Mouse (Mus musculus): ENCODE data around the gene Tor4a. TPM values are rescaled to one million over a fixed set of nuclear protein-coding genes. Genes with fewer than 3 reads are reported as not detected.

The Tor4a gene
- polyA plus RNA-seq, 1 experiment from 2014 or later, result 7.7 TPM

- WGBS, result 22% methylated on average over 2 of the region's 2 CpGs
- Histone ChIP-seq H3K4me3 (peak overlapping the region; percentile 62), H3K27me3 (ENCODE audit: insufficient read depth, poor library complexity, severe bottlenecking) (peaks cover 32% of the 10 kb centered on the region), H3K27ac (peak overlapping the region; percentile 79), H3K4me1 (peaks cover 48% of the 10 kb centered on the region), H3K9me3 (no peaks in the 10 kb centered on the region), H3K36me3 (peaks cover 33% of the 10 kb centered on the region)
- no peak for DNase-seq (ENCODE audit: low spot score)
Observed at GRCm38 (mm10) chr2:25197191-25197590, 505 bp upstream of the Tor4a start.

- Histone ChIP-seq H3K36me3 (peaks cover 16% of the 10 kb centered on the region), H3K4me1 (peaks cover 48% of the 10 kb centered on the region), H3K27ac (peak overlapping the region; percentile 79), H3K27me3 (ENCODE audit: insufficient read depth, poor library complexity, severe bottlenecking) (peaks cover 32% of the 10 kb centered on the region), H3K9me3 (no peaks in the 10 kb centered on the region), H3K4me3 (peak overlapping the region; percentile 62)
- WGBS, result 14% methylated on average over 55 of the region's 55 CpGs
- no peak for DNase-seq (ENCODE audit: low spot score)
Observed at GRCm38 (mm10) chr2:25195211-25196156, 1.2 kb downstream of the Tor4a start.

DNA sequence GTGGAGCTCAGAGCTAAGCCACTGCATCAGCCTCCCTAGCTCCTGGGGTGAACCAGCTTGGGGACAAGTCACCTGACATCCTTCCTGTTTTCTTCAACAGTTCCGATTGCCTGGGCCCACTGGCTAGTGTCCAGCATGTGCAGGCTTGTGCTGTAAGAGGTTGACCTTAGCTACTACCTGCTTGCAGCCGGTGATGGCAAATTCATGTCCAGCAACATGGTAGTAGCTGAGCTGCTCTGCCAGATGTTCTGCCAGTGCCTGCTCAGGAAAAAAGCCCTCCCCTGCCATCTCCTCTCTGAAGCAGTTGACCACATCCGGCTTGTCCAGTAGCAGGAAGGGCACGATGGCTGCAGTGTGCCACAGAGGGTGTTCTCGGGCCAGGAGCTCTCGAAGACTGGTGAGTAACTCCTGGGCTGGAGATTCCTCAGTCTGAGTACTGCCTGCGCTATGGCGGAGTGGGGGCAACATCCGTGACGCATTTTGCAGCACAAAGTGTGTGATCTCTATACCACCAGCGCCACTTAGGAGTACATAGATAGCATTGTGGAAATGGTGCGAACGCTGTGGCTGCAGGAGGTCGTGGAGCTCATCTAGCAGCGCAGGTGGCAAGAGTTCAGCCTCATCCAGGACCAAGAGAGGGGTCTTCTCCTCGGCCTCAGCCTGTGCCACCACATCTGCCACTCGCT, 2.1 kb downstream of the Tor4a start:
- peaks cover 8% of the 10 kb centered on the region for H3K36me3 ChIP-seq
- H3K27ac ChIP-seq, result 0 out of 2 replicates have a peak overlapping the region, but pooled peaks have one; percentile 79
- WGBS, result 77% methylated on average over 17 of the region's 17 CpGs
- DNase-seq (ENCODE audit: low spot score), result no peak
- H3K9me3 ChIP-seq, result no peaks in the 10 kb centered on the region
- H3K27me3 ChIP-seq (ENCODE audit: insufficient read depth, poor library complexity, severe bottlenecking), result peaks cover 32% of the 10 kb centered on the region
- H3K4me1 ChIP-seq, result peaks cover 48% of the 10 kb centered on the region
- H3K4me3 ChIP-seq, result 0 out of 2 replicates have a peak overlapping the region, but pooled peaks have one; percentile 2

- DNase-seq (ENCODE audit: low spot score), result no peak
- 0 out of 2 replicates have a peak overlapping the region, but pooled peaks have one; percentile 2 for H3K4me3 ChIP-seq
- H3K27ac ChIP-seq, result no peak overlapping the region
- H3K4me1 ChIP-seq, result peaks cover 48% of the 10 kb centered on the region
- H3K9me3 ChIP-seq, result no peaks in the 10 kb centered on the region
- peaks cover 32% of the 10 kb centered on the region for H3K27me3 ChIP-seq (ENCODE audit: insufficient read depth, poor library complexity, severe bottlenecking)
- peaks cover 2% of the 10 kb centered on the region for H3K36me3 ChIP-seq
- WGBS, result 68% methylated on average over 5 of the region's 5 CpGs
Observed at GRCm38 (mm10) chr2:25194006-25194405, 2.7 kb downstream of the Tor4a start.

- Histone ChIP-seq H3K4me3 (no peak overlapping the region; the same call in 1 of the 2 replicates), H3K27ac (no peak overlapping the region)
Observed at GRCm38 (mm10) chr2:25193330-25193770, 3.3 kb downstream of the Tor4a start.

DNA sequence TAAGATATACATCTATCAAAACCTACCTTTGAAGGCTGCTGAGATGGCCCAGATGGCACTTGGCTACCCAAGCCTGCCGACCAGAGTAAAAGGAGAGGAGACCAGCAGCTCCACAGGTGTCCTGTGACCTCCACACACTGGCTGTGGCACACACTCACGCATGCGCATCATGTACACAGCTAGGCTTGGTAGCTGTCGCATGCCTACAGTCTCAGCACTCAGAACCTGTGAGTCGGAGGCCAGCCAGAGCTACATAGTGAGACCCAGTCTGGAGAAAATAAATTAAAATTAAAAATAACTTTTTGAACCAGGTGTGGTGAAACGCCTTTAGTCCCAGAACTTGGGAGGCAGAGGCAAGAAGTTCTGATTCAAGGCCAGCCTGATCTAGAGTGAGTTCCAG, 8.8 kb downstream of the Tor4a start:
- WGBS, result 79% methylated on average over 6 of the region's 6 CpGs
- DNase-seq (ENCODE audit: low spot score), result no peak

More at GRCm38 (mm10) chr2:25193330-25193770, 3.3 kb downstream of the Tor4a start:
- Histone ChIP-seq H3K4me1 (peaks cover 48% of the 10 kb centered on the region), H3K36me3 (no peaks in the 10 kb centered on the region; the same call in 1 of the 2 replicates), H3K9me3 (no peaks in the 10 kb centered on the region), H3K27me3 (ENCODE audit: insufficient read depth, poor library complexity, severe bottlenecking) (peaks cover 32% of the 10 kb centered on the region)
- WGBS, result 3% methylated on average over 6 of the region's 6 CpGs
- DNase-seq (ENCODE audit: low spot score), result peak; percentile 91

GRCm38 (mm10) chr2:25186575-25186930, 10.1 kb downstream of the Tor4a start:
- Histone ChIP-seq H3K27me3 (ENCODE audit: insufficient read depth, poor library complexity, severe bottlenecking) (peaks cover 45% of the 10 kb centered on the region), H3K9me3 (no peaks in the 10 kb centered on the region), H3K36me3 (no peaks in the 10 kb centered on the region), H3K4me3 (peak overlapping the region; percentile 70), H3K27ac (peak overlapping the region; percentile 83; the same call in 1 of the 2 replicates), H3K4me1 (peaks cover 19% of the 10 kb centered on the region)
- WGBS, result 29% methylated on average over 5 of the region's 5 CpGs
- no peak for DNase-seq (ENCODE audit: low spot score)

More for the DNA sequence above, 8.8 kb downstream of the Tor4a start:
- no peak overlapping the region for H3K4me3 ChIP-seq
- H3K4me1 ChIP-seq, result peaks cover 12% of the 10 kb centered on the region
- H3K9me3 ChIP-seq, result no peaks in the 10 kb centered on the region
- peaks cover 39% of the 10 kb centered on the region for H3K27me3 ChIP-seq (ENCODE audit: insufficient read depth, poor library complexity, severe bottlenecking)
- H3K36me3 ChIP-seq, result no peaks in the 10 kb centered on the region
- no peak overlapping the region for H3K27ac ChIP-seq

DNA sequence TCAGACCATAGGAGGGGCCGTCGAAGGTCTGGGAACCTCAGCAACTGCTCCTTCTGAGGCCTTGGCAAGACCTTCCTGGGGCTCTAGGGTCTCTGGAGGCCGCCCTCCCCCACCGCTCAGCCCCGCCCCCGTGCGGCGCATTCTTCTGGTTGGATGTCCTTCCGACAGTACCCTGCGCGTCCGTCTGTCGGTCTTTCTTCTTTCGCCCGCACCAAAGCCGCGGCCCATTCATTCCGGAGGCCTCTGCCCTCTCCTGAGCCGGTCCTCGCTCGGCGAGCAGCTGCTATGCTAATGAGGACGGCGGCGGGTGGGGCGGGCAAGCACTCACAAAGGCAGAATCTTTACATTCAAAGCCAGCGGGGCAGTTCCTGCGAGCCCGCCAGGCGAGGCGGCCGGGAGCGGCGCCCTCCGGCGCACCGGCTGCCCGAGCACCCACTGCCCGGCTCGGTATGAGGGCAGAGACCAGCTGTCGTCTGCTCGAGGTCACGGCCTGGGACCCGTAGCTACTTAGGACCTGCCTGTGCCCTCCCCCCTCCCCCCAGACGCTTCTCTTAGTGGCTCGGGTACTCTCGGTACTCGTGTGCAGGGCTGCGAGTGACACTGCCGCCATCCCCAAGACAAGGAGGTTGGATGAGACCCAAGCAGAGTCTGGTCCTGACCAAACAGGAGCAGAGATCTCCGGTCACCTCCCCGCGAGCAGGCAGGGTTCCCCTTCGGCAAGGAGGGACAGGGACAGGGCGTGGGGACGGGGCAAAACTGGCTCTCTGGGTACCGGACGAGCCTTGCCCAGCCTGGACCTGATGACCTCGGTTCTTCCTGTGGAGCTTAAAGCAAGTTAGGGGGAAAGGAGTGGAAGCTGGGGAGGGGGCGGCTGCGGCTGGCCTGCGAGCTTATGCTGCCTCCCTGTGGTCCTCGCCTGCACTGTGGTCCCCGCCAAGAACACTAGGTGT, 10.8 kb downstream of the Tor4a start:
- Histone ChIP-seq H3K4me1 (peaks cover 25% of the 10 kb centered on the region), H3K9me3 (no peaks in the 10 kb centered on the region), H3K27ac (peak overlapping the region; percentile 83), H3K4me3 (peak overlapping the region; percentile 70), H3K27me3 (ENCODE audit: insufficient read depth, poor library complexity, severe bottlenecking) (peaks cover 51% of the 10 kb centered on the region), H3K36me3 (no peaks in the 10 kb centered on the region)
- DNase-seq (ENCODE audit: low spot score), result peak; percentile 87
- WGBS, result under 1% methylated on average over 64 of the region's 64 CpGs

DNA sequence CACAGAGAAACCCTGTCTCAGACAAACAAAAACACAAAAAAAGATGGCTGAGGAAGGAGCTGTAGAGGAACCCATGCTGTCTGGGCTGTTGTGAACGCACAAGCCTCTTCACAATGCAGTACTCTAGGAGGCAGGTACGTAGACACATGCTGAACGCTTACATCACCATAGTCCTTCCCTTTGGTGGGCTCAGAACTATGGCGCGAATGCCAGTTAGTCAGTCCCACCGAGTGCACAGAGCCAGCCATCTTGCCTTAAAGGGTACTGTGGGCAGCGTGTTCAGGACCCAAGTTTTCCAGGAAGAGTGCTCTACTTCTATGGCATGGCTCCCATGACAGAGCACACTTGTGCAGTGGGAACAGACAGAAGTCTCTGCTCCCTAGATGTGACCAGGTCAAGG, 12.2 kb downstream of the Tor4a start:
- Histone ChIP-seq H3K36me3 (no peaks in the 10 kb centered on the region), H3K27me3 (ENCODE audit: insufficient read depth, poor library complexity, severe bottlenecking) (peaks cover 61% of the 10 kb centered on the region), H3K27ac (no peak overlapping the region), H3K9me3 (no peaks in the 10 kb centered on the region), H3K4me1 (peaks cover 32% of the 10 kb centered on the region), H3K4me3 (no peak overlapping the region)
- 91% methylated on average over 7 of the region's 7 CpGs for WGBS
- no peak for DNase-seq (ENCODE audit: low spot score)

- H3K36me3 ChIP-seq, result no peaks in the 10 kb centered on the region
- no peak overlapping the region for H3K4me3 ChIP-seq
- no peaks in the 10 kb centered on the region for H3K9me3 ChIP-seq
- no peak overlapping the region for H3K27ac ChIP-seq
- H3K4me1 ChIP-seq, result peaks cover 38% of the 10 kb centered on the region
- H3K27me3 ChIP-seq (ENCODE audit: insufficient read depth, poor library complexity, severe bottlenecking), result peaks cover 73% of the 10 kb centered on the region
- DNase-seq (ENCODE audit: low spot score), result no peak
- WGBS, result 73% methylated on average over 2 of the region's 2 CpGs
Observed at GRCm38 (mm10) chr2:25183336-25183735, 13.3 kb downstream of the Tor4a start.

- H3K36me3 ChIP-seq, result no peaks in the 10 kb centered on the region
- peaks cover 79% of the 10 kb centered on the region for H3K27me3 ChIP-seq (ENCODE audit: insufficient read depth, poor library complexity, severe bottlenecking)
- H3K4me1 ChIP-seq, result peaks cover 45% of the 10 kb centered on the region
- no peak overlapping the region for H3K27ac ChIP-seq
- H3K9me3 ChIP-seq, result no peaks in the 10 kb centered on the region
- DNase-seq (ENCODE audit: low spot score), result no peak
- WGBS, result 25% methylated on average over 6 of the region's 6 CpGs
- peak overlapping the region; percentile 73; the same call in 1 of the 2 replicates for H3K4me3 ChIP-seq
Observed at GRCm38 (mm10) chr2:25182664-25183063, 14.0 kb downstream of the Tor4a start.

DNA sequence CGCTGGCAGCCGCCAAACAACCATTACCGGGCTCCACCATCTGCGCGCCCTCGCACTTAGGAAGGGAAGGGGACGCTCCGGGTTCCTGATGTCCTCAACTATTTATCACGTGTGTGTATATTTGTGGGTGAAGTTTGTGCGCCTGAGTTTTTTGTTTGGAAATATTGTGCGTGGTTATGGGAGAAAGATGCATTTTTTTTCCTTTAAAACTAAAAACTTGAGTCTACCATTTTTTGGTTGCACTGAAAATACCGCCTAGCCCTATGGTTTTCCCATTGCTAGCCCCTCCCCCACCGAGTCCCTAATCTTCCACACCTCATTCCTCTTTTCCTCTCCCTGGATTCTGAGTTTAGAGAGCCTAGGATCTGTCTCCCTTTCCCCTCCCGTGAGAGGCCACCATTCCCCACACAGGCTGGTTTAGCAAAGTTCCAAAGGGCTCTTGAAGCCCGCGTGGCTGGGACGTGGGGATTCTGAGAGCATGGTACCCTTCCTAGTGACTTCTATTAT, 14.7 kb downstream of the Tor4a start:
- under 1% methylated on average over 17 of the region's 17 CpGs for WGBS
- H3K27me3 ChIP-seq (ENCODE audit: insufficient read depth, poor library complexity, severe bottlenecking), result peaks cover 81% of the 10 kb centered on the region
- peaks cover 52% of the 10 kb centered on the region for H3K4me1 ChIP-seq

More for the DNA sequence above, 14.7 kb downstream of the Tor4a start:
- no peak for DNase-seq (ENCODE audit: low spot score)
- Histone ChIP-seq H3K36me3 (no peaks in the 10 kb centered on the region), H3K27ac (peak overlapping the region; percentile 83), H3K9me3 (no peaks in the 10 kb centered on the region), H3K4me3 (peak overlapping the region; percentile 73)
